Mouse (Mus musculus) kidney, postnatal 25 days (tissue): ENCODE results near the gene Osbpl6.

Experiments used
- DNase-seq, 2 experiments: peaks; one replicate each; pipeline ENCODE4 v3.0.0; 2021; ENCODE audit warnings: mixed read lengths in 2 of 2

The Osbpl6 gene

DNA sequence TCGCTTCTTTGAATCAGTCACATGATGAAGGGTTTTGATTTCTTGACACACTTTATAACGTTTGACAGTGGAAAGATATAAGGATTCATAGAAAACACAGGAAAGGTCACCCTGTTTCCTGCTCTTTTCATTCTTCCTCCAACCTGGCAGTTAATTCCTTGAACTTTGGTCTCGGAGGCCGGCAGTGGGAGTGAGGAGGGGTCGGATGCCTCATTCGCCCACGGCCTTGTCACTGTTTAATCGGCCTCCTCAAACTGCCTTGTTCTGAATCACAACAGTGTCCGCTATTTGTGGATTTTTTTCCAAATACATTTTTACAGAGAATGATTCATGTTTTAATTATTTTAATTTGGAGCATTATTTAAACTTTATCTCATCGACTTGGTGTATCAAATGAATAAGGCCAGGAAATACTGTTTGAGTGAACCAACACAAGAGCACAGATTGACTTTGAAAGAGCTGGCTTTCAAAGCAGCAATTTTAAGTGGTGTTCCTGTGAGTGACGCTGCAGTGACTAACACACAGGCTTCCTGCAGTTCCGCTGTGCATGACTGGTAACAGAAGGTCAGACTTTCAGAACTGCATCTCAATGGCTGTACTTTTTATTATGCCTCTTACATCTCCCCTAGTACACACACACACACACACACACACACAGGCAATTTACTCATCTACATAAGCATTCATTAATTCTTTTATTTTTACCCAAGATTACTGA, 98.0 kb downstream of the Osbpl6 start:
- peak; percentile 62 to 82 for DNase-seq

GRCm38 (mm10) chr2:76504989-76505388, 98.7 kb downstream of the Osbpl6 start:
- no peak for DNase-seq

- no peak for DNase-seq
These were observed 105.0 kb downstream of the Osbpl6 start for GRCm38 (mm10) chr2:76511281-76511721.

- no peak for DNase-seq
These were observed 105.8 kb downstream of the Osbpl6 start for GRCm38 (mm10) chr2:76512133-76512532.

DNA sequence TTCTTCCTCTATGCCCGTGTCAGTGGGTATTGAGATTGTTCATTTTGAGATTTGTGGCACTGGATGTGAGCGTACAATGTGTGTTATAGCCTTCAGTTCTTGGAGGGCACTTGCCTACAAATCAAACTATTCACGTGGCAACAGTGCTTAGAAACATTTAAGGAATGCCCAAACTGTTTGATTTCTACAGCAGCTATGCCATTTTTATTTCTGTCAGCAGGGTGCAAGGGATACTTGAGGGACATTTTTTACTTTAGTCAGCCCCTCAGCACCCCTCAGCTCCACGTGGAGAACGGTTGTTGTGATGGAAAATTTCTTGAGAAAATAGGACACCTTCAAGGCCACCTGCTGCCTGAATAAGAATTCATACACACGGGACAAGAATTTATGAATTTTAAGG, 106.6 kb downstream of the Osbpl6 start:
- no peak for DNase-seq

DNA sequence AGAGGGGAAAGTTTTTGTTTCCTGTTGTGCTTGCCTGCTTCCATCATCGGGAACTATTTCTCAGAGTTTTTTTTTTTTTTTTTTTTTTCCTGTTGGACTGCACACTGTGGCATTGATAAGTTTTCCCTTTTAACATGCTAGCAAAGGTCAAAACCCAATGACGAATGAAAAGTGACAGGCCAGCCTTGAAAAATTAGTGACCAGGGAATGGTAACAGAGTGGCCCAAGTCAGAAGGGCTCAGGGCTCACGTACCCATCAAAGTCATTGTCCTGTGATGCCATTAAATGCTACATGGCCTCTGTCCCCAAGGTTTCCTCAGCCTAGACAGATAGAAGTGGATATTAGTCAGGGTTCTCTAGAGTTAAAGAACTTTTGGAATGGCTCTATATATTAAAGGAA, 107.0 kb downstream of the Osbpl6 start:
- DNase-seq, result no peak

DNA sequence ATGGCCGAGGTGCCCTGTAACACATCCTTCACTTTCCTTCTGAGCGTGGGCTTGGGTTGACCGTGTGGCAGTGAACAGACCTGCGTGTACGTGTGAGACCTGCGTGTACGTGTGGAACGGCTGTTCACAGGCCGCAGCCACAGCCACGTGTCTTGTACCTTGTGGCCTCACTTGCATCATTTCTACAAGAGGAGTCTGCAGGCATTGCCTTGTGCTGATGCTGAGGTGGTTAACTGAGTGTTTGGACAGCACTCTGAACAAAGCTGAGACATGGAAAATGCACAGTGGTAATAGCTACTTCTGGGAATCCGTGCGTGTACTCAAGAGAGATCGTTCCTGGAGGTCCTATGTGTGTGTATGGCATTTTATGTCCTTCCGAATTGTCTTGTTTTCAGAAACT, 111.2 kb downstream of the Osbpl6 start:
- DNase-seq, result no peak

DNA sequence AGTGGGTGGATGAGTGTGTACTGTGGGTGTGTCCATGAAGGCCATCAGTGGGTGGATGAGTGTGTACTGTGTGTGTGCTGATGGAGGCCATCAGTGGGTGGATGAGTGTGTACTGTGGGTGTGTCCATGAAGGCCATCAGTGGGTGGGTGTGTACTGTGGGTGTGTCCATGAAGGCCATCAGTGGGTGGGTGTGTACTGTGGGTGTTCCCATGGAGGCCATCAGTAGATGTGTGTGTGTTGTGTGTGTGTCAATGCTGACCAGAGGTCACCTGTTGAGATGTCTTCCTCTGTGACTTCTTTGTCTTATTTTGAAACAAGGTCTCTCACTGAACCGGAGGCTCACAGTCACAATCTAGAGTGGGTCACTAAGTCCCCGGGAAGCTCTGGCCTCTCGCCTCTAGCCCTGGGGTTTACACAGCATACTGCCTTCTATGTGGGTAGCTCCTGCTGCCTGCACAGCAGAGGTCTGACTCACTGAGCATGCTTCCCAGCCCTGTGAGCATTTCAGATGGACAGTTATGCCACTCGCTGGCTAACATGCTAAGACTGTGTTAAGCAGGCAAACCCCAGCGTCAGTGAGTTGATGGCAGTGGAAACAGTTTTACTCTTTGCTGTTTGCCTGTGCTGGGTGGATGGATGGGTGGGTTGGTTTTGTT, 112.2 kb downstream of the Osbpl6 start:
- no peak for DNase-seq

GRCm38 (mm10) chr2:76521585-76521984, 115.3 kb downstream of the Osbpl6 start:
- DNase-seq, result no peak

DNA sequence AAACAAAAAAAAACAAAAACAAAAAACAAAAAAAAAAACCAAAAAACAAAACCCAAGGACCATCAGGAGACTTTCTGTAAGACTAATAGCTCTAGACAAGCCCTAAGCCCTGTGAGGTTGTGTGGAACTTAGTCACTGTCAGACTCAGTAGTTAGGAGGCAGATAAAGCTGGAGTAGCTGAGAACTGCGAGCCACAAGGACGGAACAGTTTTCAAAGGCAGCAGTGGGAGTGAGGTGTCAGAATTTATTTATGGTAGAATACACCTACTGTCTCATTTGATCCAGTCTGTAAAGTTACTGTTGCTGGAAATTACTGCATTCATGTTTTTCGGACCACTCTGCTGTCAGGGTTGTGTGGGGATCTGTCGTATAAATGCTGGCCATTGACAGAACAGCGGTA, 118.1 kb downstream of the Osbpl6 start:
- no peak for DNase-seq

- DNase-seq, result no peak
These were observed 119.3 kb downstream of the Osbpl6 start for GRCm38 (mm10) chr2:76525645-76526044.

DNA sequence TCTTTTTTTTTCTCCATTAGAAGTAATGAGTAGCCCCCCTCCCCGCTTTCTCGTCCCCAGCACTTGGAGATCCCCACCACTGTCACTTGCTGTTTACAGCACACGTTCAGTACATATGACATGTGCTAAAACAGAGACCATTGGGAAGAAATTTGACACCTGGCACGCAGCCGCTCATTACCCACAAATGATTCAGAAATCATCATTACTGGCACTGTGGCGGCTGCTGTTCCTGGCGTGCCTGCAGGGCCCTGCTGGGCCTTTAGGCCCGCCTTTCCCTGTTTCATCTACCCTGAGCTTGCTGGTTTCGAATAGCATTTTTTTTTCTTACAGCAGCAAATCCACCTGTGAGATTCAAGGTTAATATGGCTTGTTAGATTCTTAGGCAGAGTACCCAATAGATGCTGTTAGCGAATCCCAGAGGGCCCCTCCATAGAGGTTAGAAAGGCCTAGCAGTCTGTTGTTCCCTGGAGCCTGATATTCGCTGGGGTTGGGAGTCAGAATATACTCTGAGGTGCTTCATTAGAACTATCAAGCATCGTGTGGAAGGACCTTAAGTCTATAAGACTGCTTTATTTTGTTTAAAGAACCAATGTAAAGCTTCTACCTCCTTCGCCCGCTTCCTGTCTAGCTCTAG, 126.3 kb downstream of the Osbpl6 start:
- DNase-seq, result no peak

DNA sequence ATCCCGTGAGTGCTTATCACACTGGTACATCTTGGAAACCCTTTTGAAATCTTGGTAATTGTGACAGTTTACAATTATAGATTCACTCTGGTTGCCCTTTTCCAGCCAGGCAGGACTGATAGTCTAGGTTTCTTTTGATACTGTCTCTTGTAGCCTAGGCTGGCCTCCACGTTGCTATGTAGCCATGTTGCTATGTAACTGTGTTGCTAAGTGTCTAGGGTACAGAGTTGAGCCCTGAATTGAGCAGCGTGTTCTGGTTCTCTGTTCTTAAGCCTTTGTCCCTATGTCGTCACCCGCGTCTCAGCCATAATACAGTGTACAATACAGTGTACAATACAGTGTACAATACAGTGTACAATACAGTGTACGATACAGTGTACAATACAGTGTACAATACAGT, 128.6 kb downstream of the Osbpl6 start:
- DNase-seq, result no peak

DNA sequence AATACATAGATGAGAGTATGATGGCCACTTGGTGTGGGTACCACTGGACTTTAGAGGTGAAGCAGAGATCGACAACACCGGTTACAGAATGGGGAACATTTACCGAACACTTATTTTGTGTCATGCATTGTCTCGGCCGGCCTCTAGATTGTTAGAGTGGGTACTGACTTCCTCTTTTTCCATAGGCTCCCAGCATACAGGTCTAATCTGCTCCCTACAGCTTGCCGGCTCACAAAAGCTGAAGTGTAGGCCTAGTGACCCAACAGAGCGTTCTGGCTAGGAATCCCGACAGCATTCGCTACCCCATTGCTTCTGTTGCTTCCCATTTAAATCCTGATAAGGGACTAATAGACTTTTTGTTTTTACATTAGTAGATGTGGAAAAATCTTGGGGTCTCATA, 135.6 kb downstream of the Osbpl6 start:
- no peak for DNase-seq

DNA sequence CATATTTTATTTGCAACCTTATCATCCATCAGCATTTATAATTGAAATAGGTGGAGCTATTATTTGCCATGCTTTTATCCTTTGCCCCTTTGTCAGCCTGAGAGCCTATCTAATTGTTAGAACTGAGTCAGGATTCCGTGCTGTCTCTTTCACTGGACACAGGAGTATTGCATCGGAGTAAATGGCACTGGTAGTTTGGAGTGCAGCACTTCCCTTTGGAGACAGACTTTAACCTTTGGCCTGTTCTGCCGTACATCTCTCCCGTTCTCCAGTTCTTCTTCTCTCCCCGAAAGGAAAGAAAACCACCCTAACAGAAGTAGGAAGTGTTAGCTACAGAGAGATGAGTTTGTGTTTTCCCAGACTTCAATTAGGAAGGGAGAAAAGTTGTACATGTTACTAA, 136.6 kb downstream of the Osbpl6 start:
- peak in 1 of 2 experiments; percentile 46 for DNase-seq

- no peak for DNase-seq
These were observed 139.2 kb downstream of the Osbpl6 start for GRCm38 (mm10) chr2:76545539-76545938.

GRCm38 (mm10) chr2:76548171-76548570, 141.9 kb downstream of the Osbpl6 start:
- no peak for DNase-seq

- no peak for DNase-seq
These were observed 142.5 kb downstream of the Osbpl6 start for GRCm38 (mm10) chr2:76548836-76549235.

DNA sequence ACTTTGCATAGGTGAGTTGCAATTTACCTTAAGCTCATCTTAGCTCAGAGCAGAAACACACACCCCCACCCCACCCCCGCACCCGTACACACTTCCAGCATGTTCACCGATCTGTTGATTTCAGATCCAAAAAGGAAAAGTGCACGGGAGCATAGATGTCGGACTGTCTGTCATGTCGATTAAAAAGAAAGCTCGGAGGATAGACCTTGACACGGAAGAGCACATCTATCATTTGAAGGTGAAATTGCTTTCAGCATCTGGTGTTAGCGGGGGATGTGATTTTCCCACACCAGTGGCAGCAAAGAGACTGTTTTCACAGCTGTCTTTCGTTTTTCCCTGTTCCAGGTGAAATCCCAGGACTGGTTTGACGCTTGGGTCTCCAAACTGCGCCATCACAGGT, 143.0 kb downstream of the Osbpl6 start:
- no peak for DNase-seq

- no peak for DNase-seq
These were observed 149.7 kb downstream of the Osbpl6 start for GRCm38 (mm10) chr2:76555852-76556558.

- DNase-seq, result peak; percentile 38 to 57
These were observed 153.8 kb downstream of the Osbpl6 start for GRCm38 (mm10) chr2:76560146-76560545.

DNA sequence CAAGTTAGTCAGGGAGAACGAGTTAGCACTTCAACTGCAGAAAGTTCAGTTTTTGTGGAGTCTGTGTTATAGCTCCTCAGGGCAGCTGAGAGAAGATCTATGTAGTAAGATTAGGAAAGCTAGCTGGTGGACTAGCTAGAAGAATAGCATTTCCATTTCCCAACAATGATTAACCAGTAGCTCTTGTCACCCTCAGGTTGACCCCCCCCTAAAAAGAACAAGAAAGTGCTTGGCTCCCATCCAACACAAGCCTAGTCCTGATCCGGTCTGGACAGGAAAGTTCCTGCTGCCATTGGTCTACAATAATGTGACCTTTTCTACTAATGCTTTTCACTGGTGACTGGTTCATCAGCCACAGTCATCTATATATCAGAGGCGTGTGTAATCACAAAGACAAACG, 157.6 kb downstream of the Osbpl6 start:
- DNase-seq, result peak; percentile 84 to 88

- DNase-seq, result no peak
These were observed 160.7 kb downstream of the Osbpl6 start for GRCm38 (mm10) chr2:76566933-76567551.
